Mouse (Mus musculus) cerebellum, adult 8-10 months (tissue): Measurements from ENCODE around the gene Pip5kl1.

Source experiments
- DNase-seq: peaks from one replicate; pipeline ENCODE4 v3.0.0; 2022

Pip5kl1 gene

GRCm38 (mm10) chr2:32574497-32574896 is at the start of gene Pip5kl1:
Gene Pip5kl1 (plus strand): TSS chr2:32574797.
- no peak for DNase-seq

GRCm38 (mm10) chr2:32525816-32526215 is 48.8 kb upstream of the Pip5kl1 start:
- DNase-seq = no peak

- DNase-seq = no peak
These were observed 47.1 kb upstream of the Pip5kl1 start for GRCm38 (mm10) chr2:32527468-32527966.

- DNase-seq = no peak
These were observed 46.3 kb upstream of the Pip5kl1 start for GRCm38 (mm10) chr2:32528326-32528725.

GRCm38 (mm10) chr2:32530479-32530878 is 44.1 kb upstream of the Pip5kl1 start:
- DNase-seq = no peak

- no peak for DNase-seq
These were observed 41.4 kb upstream of the Pip5kl1 start for GRCm38 (mm10) chr2:32533163-32533562.

GRCm38 (mm10) chr2:32534061-32534732 is 40.4 kb upstream of the Pip5kl1 start:
- no peak for DNase-seq

GRCm38 (mm10) chr2:32534733-32535471 is 39.7 kb upstream of the Pip5kl1 start, which contains the start of gene Fam102a:
Gene Fam102a (plus strand): TSS chr2:32535332.
- DNase-seq = peak; percentile 99

GRCm38 (mm10) chr2:32535501-32535991 is 39.1 kb upstream of the Pip5kl1 start:
- DNase-seq = peak; percentile 71

GRCm38 (mm10) chr2:32536086-32536633 is 38.4 kb upstream of the Pip5kl1 start:
- peak; percentile 65 for DNase-seq

- DNase-seq = no peak
These were observed 37.8 kb upstream of the Pip5kl1 start for GRCm38 (mm10) chr2:32536634-32537359.

GRCm38 (mm10) chr2:32537360-32537905 is 37.2 kb upstream of the Pip5kl1 start:
- DNase-seq = no peak

- no peak for DNase-seq
These were observed 36.7 kb upstream of the Pip5kl1 start for GRCm38 (mm10) chr2:32537941-32538340.

GRCm38 (mm10) chr2:32538461-32538860 is 36.1 kb upstream of the Pip5kl1 start:
- no peak for DNase-seq

GRCm38 (mm10) chr2:32539452-32539981 is 35.1 kb upstream of the Pip5kl1 start:
- no peak for DNase-seq

GRCm38 (mm10) chr2:32541333-32541908 is 33.2 kb upstream of the Pip5kl1 start:
- DNase-seq = peak; percentile 69

GRCm38 (mm10) chr2:32541986-32542573 is 32.5 kb upstream of the Pip5kl1 start:
- no peak for DNase-seq

- no peak for DNase-seq
These were observed 31.6 kb upstream of the Pip5kl1 start for GRCm38 (mm10) chr2:32543031-32543449.

- no peak for DNase-seq
These were observed 27.6 kb upstream of the Pip5kl1 start for GRCm38 (mm10) chr2:32546951-32547350.

GRCm38 (mm10) chr2:32547380-32547779 is 27.2 kb upstream of the Pip5kl1 start:
- DNase-seq = no peak

- DNase-seq = no peak
These were observed 26.4 kb upstream of the Pip5kl1 start for GRCm38 (mm10) chr2:32547964-32548739.
